Mouse (Mus musculus) adrenal gland, adult (tissue): ENCODE results near the gene Aars2.

Experiments
- DNase-seq, 2 experiments: peaks; one replicate each; pipeline ENCODE4 v3.0.0; 2022 to 2023; ENCODE audit warnings: low spot score in 1 of 2; ENCODE audit not compliant: inconsistent age in 2 of 2

Gene Aars2

DNA sequence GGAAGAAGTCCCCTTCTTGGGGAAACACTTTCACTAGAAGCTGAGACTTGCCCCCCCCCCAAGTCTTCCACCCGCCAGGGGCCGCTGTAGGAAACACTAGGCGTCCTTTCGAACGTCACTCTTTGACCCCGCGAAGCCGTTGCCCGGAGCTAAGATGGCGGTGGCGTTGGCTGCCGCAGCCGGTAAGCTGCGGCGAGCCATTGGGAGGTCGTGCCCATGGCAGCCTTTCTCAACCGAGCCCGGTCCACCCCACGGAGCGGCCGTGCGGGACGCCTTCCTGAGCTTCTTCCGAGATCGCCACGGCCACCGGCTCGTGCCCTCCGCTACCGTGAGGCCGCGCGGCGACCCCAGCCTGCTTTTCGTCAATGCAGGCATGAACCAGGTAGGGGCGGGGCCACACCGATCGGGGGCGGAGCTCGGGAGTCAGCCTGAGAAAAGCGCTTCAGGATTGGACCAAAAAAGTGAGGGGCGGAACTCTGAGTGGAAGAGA, at the start of gene Aars2:
Gene Aars2, plus strand, starts transcription at position 142 of the 490 bp plus-strand sequence.
- DNase-seq: peak; percentile 93 to 98

DNA sequence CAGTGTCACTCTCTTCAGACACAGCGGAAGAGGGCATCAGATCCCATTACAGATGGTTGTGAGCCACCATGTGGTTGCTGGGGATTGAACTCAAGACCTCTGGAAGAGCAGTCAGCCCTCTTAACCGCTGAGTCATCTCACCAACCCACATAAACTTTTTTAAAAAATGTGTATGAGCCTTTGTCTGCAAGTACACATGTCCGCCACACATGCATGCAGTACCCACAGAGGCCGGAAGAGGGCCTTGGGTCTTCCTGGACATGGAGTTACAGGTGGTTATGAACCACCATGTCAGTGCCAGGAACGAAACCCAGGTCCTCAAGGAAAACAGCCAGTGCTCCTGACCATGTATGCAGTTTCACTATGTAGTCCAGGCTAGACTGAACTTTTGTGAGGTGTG, 49.2 kb upstream of the Aars2 start:
- no peak for DNase-seq

DNA sequence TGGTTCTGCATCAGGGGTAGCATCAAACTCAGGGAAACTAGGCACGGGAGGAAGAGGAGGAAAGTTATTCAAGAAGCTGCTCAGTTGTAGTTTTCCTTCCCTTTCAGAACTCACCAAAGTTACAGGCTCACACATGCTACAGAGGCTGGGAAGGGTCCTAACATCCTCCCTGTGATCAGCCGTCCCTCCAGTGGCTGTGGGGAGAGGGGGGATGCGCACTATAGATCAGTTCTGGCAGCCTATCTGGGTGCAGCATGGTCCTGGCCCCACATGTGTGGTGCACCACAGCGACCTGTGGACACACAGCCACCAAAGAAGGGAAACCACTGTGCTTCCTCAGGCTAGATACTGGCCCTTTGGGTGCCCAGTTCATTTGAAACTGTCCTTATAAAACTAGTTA, 48.1 kb upstream of the Aars2 start:
- DNase-seq: no peak

DNA sequence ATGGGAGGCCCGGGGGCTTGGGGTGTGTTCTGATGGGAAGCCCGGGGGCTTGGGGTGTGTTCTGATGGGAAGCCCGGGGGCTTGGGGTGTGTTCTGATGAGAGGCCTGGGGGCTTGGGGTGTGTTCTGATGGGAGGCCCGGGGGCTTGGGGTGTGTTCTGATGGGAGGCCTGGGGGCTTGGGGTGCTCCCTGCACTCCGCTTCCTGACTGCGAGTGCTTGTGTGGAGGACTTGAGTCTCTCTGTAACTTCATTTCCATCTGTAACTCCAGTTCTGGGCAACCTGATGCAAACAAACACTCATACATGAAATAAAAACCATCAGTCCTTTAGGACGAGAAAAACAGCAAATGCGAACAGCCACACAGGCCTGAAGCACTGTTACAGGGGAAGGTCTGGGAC, 47.6 kb upstream of the Aars2 start:
- DNase-seq: no peak

DNA sequence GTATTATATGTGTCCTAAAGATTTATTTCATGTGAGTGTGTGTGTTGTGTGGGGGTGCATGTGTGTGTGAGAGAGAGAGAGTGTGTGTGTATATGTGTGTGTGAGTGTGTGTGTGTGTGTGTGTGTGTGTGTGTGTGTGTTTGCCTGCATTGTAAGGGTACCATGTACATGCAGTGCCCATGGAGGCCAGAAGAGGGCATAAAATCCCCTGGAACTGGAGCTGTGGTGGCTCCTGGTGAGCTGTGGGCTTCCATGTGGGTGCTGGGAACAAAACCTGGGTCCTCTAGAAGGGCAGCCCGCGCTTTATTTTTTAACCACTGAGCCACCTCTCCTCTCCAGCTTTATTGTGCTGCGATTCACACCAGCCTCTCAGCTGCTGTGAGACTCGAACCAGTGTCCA, 44.1 kb upstream of the Aars2 start:
- no peak for DNase-seq

DNA sequence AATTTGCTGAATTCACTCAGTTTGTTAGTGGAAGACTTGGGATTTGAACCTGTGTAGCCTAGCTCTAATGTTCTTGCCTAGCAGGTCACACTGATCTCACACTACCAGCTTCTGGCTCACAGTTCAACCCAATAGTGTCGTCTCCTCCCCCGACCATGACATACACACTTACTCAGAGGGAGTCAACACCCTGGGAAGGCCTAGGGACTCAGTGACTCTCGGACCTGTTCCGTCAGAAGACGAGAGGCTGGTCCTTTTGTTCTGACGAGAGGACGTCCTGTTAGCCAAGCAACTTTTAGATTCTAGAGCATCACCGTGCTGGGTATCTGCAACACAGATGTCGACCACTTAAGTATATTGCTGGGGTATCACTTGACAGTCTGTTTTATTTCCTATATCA, 42.4 kb upstream of the Aars2 start:
- DNase-seq: no peak

DNA sequence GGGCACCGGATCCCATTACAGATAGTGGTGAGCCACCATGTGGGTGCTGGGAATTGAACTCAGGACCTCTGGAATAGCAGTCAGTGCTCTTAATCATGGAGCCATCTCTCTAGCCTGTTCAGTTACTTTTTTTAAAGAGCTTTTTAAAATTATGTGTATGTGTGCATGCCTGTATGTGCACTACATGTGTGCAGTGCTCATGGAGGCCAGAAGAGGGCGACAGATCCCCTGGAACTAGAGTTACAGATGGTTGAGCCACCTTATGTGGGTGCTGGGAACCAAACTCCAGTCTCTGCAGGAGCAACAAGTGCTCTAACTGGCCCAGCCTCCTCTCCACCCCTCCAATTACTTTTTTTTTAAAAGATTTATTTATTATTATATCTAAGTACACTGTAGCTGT, 39.9 kb upstream of the Aars2 start:
- DNase-seq: no peak

DNA sequence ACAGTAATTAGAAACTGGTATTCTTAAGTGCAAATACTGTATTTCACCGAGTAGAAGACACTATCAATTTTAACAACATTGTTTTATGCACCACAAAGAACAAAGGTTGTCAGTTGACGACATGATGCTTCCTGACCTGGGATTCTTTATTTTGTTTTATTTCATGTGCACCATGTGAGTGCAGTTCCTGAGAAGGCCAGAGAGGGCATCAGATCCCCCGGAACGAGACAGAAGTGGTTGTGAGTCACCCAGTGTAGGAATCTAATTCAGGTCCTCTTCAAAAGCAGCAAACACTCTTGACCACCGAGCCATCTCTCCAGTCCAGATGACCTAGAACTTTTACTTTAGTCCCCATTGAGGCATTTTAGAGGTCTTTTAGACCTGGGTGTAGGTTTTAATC, 38.3 kb upstream of the Aars2 start:
- no peak for DNase-seq

DNA sequence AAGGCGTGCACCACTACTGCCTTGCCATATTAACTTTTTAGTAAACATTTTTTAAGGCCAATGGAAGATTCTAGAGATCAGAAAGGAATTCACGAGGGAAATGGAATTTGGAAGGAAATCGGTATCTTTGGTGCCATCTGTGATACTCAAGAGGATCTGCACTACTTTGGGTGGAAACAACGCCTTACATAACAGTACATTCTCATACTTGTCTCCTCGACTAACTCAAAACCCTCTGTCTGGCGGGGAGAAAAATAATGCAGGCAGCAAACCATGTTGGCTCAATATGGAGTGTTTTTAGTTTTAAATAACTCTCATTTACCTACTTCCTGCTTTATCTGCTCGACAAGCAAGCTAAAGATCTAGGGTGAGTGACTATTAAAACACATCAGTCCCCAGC, 35.9 kb upstream of the Aars2 start:
- no peak for DNase-seq

DNA sequence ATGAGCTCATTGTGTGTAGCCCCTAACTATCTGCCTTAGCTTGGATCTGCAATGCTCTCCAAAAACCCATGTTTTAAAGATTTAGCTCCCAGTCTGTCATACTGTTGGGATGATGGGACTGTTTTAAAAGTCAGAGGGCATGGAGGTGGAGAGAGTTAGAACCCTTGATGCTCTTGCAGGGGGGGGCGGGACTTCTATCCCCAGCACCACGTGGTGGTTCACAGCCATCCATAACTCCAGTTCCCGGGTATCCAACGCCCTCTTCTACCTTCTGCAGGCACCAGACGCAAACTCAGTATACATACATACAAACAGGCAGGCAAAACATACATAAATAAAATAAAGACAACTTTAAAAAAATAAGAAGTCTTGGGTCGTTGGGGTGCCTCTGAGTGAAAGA, 33.0 kb upstream of the Aars2 start:
- DNase-seq: no peak

DNA sequence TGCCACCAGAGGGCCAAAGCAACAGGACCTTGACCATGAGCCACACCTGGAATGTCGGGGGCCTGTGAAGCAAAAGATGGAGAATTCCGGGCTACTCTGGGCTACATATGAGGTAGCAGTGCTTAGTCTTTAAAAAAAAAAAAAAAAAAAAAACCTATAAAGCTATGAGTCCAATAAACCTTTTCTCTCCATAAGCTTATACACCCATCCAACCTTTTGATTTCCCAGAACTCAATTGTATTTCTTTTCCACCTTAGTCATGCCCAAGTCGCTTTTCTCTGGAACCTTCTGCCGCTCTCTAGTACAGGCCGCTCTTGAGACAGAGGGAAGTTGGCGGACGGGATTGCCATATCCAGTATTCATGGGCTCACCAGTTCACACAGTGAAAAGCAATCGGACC, 32.5 kb upstream of the Aars2 start:
- no peak for DNase-seq

DNA sequence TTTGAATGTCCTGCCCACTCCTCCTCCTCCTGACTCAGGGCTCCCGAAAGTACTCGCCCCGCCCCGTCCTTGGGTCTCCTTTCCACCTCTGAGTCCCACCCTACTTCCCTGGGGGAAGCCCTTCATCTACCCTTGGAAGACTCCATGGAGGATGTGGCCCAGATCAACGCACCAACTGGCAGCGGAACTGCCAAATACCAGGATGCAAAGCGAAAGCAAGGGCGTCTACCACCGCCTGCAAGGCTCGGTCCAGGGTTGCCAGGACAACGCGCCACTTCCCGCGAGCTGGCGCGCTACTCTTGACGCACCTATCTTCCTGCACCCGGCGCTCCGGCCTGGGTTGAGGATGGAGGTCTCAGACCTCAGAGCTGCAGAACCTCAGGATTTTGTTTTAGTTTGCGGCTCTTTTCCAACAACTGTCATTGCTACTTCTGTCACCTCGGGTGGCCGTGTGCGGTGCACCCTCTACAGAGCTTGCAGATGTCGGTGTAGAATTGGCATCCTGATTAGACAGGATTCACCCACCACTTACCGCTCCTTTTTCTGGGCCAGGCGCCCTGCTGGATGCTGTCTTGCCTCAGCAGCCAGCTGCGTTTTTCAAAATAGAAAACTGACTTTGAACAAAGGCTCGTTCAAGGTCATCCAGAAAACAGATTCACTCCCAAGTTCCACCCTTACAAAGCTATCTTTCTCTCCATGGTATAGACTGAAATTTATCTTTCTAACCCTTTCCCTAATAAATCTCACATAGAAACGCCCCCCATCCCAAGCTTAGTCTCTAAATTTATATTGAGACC, 31.8 kb upstream of the Aars2 start, which contains the start of gene Spats1:
Gene Spats1, minus strand, starts transcription at position 747 of the 797 bp plus-strand sequence.
- DNase-seq: peak; percentile 61 to 81

DNA sequence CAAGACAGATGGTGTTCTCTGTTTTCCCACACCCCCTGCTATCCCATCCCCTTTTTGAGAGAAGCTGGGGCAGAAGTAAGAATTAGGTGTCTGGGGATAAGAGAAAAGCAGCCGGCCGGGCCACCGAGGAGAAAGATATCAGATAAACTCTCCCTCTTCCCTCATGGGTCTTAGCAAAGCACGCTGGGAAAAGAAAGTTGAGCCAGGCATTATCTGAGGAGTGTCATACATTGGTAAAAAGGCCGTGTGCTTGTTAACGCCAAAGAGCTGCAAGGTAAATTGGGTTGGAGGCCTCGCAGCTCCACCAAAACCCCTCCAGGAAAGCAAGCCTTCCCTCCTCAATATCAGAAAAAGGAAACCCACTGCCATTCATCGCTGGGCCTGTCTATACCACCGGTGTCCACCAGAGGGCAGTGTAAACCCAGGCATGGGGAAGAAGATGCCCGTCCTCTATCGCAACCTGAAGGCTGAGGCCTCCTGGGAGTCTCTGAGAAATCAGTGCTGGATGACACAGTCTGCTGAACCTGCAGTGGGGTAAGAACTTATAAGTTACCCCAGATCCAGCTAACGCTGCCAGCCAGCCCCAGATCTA, 28.3 kb upstream of the Aars2 start:
- peak; percentile 75 to 93 for DNase-seq

DNA sequence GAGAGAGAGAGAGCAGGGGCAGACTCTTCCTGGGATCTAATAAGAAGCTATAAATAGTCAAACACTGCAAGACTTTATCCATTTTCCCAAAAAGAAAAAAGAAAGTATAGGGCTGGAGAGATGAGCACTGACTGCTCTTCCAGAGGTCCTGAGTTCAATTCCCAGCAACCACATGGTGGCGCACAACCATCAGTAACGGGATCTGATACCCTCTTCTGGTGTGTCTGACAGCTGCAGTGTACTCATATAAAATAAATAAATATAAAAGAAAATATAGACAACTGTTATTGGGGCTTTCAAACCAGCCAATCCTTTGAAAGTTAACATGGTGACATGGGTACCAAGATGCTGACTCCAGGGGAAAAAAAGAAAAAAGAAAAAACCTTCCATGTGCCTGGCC, 26.2 kb upstream of the Aars2 start:
- DNase-seq: peak; percentile 25 to 56

DNA sequence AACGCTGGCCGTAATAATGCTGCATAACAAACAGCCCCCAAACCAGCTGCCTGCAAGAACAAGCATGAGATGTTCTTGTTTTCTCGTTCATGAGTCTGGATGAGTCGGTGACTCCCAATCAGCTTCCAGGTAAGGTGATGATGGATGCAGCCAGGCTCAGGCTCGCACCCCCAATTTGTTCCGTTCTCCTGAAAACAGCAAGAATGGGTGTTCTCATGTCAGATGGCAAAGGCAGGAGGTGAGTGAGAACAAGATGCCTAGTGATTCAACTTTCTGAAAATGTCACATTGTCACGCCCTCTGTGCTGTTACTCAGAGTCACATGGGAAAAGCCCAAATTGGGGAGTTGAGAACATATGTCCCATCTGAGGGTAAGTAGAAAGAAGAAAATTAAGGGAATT, 21.1 kb upstream of the Aars2 start:
- no peak for DNase-seq

DNA sequence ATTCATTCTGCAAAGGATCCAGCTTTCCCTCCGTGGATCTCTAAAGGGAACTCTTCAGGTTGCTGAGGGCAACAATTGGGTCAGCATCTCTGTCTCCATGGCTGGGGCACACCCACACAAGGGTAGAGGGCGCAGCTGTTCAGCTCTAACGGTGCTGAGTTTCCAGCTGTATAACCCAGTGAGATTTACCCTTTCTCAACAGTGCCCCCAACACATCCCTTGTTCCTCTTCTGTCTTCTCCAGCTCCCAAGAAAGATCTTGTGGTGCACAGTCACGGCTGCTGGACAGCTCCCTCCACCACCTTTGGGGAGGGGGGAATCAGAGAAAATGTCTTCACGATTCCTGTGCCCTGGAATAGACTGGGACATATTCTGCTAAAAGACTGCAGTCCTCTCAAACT, 19.4 kb upstream of the Aars2 start:
- no peak for DNase-seq

DNA sequence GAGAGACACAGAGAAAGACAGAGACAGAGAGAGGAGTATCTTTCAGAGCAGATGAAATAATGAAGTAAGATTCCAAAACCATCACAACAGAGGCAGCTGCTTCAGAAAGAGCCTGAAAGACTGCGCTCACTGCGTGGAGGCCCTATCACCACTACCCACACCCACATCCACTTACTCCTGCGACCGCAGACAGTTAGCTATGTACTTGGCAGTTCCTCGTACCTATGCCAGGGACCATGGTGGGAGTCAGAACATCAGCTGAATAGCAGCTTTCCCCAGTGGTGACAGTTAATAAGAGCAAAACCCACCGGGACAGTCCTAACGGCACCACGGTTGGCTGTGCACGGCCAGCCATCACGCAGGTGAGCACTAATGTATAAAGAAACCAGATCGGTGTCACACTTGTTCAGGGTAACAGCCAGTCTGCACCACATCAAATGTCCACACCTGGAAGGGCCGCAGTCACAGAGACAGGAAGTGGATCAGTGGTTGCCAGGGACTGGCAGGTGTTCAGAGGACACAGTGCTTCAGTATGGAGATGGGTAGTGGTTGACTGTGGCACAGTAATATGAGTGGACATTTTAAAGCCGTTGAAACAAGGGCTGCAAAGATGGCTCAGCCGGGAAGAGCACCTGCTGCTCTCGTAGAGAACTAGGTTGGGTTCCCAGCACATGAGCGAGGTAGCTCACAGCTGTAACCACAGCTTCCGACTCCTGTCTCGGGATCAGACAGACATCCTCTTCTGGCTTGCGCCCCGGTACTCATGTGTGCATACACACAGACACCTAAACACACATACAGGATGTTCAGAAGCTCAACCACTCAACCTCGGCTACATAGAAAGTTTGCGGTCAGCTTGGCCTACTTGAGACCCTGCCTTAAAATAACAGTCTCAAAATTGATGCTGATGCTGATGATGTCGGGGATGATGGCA, 18.1 kb upstream of the Aars2 start:
- no peak for DNase-seq

DNA sequence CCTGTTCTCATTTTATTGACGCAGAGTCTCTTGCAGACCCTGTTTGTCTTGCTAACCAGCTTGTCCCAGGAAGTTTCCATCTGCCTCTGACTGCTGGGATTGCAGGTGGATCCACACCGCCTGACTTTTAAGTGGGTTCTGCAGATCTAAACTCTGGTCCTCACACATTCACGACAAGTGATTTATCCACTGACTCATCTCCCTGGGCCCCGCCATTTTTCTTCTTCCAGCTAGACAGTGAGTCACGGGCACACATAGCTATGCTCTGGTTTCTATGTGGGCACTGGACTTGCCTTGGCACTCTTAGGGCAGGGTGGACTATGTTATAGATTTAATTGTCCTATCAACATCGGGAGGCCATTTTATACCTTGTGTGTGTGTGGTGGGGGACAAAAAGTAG, 16.9 kb upstream of the Aars2 start:
- peak; percentile 55 to 59 for DNase-seq

DNA sequence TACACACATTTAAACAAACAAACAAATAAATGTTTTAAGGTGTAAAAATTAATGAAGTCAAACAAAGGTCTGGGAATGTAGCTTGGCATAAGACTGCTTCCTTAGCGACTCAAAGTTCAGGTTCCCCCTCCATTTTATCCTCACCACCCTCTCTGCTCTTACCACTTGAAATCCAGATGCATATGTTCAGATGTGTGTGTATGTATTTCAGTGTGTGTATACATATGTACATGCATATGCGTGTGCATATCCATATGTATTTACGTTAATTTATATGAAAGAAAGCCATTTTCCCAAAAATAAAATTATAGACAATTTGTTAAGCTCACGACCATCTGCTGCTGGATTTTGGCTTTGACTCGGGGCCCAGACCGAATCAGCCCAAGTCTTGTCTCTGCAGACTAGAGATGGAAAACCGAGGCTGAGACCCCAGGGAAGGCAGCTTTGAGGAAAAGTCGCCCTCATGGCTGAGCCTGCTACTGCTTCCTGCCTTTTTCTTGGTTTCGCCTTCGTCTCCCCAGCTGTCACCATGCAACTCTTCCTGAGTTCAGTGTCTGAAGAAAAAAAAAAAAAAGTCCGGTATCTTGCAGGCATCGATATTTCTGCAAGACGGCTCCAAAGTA, 16.0 kb upstream of the Aars2 start:
- DNase-seq: no peak

DNA sequence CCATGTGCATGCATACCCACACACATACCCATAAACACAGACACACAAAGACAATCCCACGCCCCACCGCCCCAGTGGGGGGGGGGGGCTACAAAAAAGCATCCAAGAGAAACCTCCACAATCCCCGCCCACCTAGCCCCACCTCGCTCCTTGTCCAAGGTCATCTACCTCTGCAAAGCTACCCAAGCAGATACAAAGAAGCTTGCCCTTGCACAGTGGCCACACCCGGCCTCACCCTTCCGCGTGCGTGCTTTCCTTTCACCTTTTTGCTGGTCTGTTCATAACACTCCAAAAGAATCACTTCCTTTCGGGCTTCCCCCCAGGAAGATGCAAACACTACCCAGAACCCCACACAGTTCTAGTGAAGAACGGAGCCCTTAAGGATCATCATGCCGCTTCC, 11.2 kb upstream of the Aars2 start:
- DNase-seq: no peak

DNA sequence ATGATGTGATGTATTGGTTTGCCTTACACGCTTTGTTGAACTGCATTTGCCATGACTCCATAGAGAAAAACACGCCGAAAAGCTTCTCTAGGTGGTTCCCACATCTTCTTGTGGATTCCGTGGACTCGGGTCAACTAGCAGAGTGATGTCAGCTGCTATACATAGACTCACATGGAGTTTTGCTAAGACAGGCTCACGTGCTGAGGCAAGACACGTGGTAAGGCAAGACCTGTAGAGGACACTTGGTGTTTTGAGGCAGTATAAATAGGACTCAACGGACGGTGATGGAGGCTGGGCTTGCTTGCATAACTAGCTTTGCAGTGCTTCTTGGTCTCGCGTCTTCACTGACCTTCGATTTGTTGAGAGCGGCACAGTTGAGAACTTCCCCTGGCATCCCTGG, 8.2 kb upstream of the Aars2 start:
- DNase-seq: no peak
